In the genomic region with DNA sequence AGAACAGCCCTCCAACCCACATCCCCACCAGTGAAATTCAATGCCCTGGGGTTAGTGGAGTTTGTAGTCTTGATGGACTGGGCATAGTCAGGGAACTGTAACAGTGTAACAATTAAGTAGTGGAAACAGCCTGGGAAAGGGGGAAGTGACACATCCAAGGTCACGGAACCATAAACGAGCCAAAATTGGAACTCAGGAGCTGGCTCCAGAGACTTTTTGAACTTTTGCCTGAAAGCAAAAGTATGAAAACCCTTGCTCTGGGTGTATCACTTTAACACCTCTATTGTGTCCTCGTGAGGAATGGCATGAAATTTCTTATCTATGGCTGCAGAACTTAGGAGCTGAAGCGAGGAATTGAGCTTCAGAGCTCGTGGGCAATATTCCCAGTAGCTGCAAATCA, we compare ENCODE assay signal across 8 mouse cellular contexts. TPM values are rescaled to one million over a fixed set of nuclear protein-coding genes. Genes with fewer than 3 reads are reported as not detected.
DNase-seq lines count a peak whose midpoint lies in the region; ATAC-seq and TF ChIP-seq lines count a peak whose summit lies in the region.

No protein-coding gene starts in this region.

- H3K9me3 ChIP-seq in CH12.LX (replicated peaks; ENCODE audit: low read length): no peaks in the 10 kb centered on the region
- no peaks in the 10 kb centered on the region for H3K9me3 ChIP-seq in forebrain, embryonic 13.5 days (replicated peaks)
- no peaks in the 10 kb centered on the region for H3K9me3 ChIP-seq in liver, embryonic 15.5 days (replicated peaks)

- TF ChIP-seq RAD21 in CH12.LX (IDR thresholded peaks at IDR 0.05; ENCODE audit: low read depth, low read length): no peak

- in situ Hi-C loops in CH12.LX (cut with MboI; ENCODE audit: low pct_ligation_motif_present, low pct_unique_long_range_greater_than_20kb, low sequenced_read_pairs): no loop called here

- H3K9ac ChIP-seq in heart, adult 2 months (ENCODE audit: low read depth, low read length): peak overlapping the region; percentile 20
- H3K9ac ChIP-seq in CH12.LX (ENCODE audit: insufficient read depth, low read depth): peak overlapping the region; percentile 81; the same call in 1 of the 2 replicates
- peak overlapping the region; percentile 94; the same call in 1 of the 2 replicates for H3K9ac ChIP-seq in forebrain, embryonic 13.5 days
- H3K9ac ChIP-seq in liver, embryonic 15.5 days: peak overlapping the region; percentile 84; the same call in 1 of the 2 replicates

- H3K4me1 ChIP-seq in heart, adult 2 months (ENCODE audit: control insufficient read depth, insufficient read depth, low read length): peaks cover 32% of the 10 kb centered on the region
- H3K4me1 ChIP-seq in CH12.LX (ENCODE audit: control insufficient read depth in 1 of 2, insufficient read depth in 2 of 2): peaks cover 18 to 68% of the 10 kb centered on the region in 2 experiments
- peaks cover 30% of the 10 kb centered on the region for H3K4me1 ChIP-seq in forebrain, embryonic 13.5 days
- H3K4me1 ChIP-seq in liver, embryonic 15.5 days (replicated peaks): peaks cover 73% of the 10 kb centered on the region

- peak overlapping the region; percentile 99 for H3K4me3 ChIP-seq in heart, adult 2 months
- peak overlapping the region in 1 of 3 experiments; percentile 91 for H3K4me3 ChIP-seq in CH12.LX (replicated peaks in 1 of 3; ENCODE audit: low read depth in 2 of 3, low read length in 2 of 3, poor library complexity in 1 of 3)
- peak overlapping the region; percentile 82 for H3K4me3 ChIP-seq in forebrain, embryonic 13.5 days
- peak overlapping the region; percentile 86; the same call in 1 of the 2 replicates for H3K4me3 ChIP-seq in liver, embryonic 15.5 days (replicated peaks)

- H3K27ac ChIP-seq in heart, adult 2 months: peak overlapping the region; percentile 99
- H3K27ac ChIP-seq in CH12.LX (ENCODE audit: insufficient read depth, low read depth): no peak overlapping the region
- H3K27ac ChIP-seq in forebrain, embryonic 13.5 days: no peak overlapping the region
- peak overlapping the region; percentile 91 for H3K27ac ChIP-seq in liver, embryonic 15.5 days (replicated peaks)

- no peaks in the 10 kb centered on the region for H3K27me3 ChIP-seq in heart, adult 2 months (ENCODE audit: control insufficient read depth, insufficient read depth, low read length)
- H3K27me3 ChIP-seq in CH12.LX (replicated peaks): no peaks in the 10 kb centered on the region
- H3K27me3 ChIP-seq in forebrain, embryonic 13.5 days: no peaks in the 10 kb centered on the region
- no peaks in the 10 kb centered on the region for H3K27me3 ChIP-seq in liver, embryonic 15.5 days

- H3K79me2 ChIP-seq in heart, adult 2 months (replicated peaks; ENCODE audit: control insufficient read depth, insufficient read depth, low read length): peaks cover 5% of the 10 kb centered on the region; the same call in 1 of the 2 replicates
- peaks cover 57% of the 10 kb centered on the region for H3K79me2 ChIP-seq in CH12.LX (replicated peaks; ENCODE audit: control insufficient read depth, extremely low read depth, insufficient read depth, poor library complexity, severe bottlenecking)

- DNase-seq in heart, adult 2 months: no peak
- DNase-seq in heart, adult 18-20 months: no peak
- no peak for DNase-seq in CH12.LX (ENCODE audit: extremely low read depth)
- DNase-seq in thymus, postnatal 14 days: no peak
- DNase-seq in left cerebral cortex, postnatal 25 days (ENCODE audit: low spot score in 2 of 2): no peak

- WGBS in heart, adult 2 months: 5% methylated on average over 5 of the region's 5 CpGs
- WGBS in forebrain, embryonic 13.5 days: 85% methylated on average over 5 of the region's 5 CpGs
- WGBS in liver, embryonic 15.5 days (ENCODE audit: insufficient replicate concordance): 34% methylated on average over 5 of the region's 5 CpGs

- no peak for TF ChIP-seq EP300 in heart, adult 2 months (IDR thresholded peaks at IDR 0.05; ENCODE audit: insufficient read depth, low read depth, low read length)
- TF ChIP-seq EP300 in CH12.LX (IDR thresholded peaks at IDR 0.05; ENCODE audit: low read length): no peak

- ATAC-seq in forebrain, embryonic 13.5 days: no peak
- no peak for ATAC-seq in liver, embryonic 15.5 days (ENCODE audit: insufficient read depth)
- ATAC-seq in megakaryocyte progenitor cell, adult 5-6 weeks (replicated peaks; ENCODE audit: poor library complexity): no peak

- peak overlapping the region; percentile 74 for H3K4me2 ChIP-seq in CH12.LX (ENCODE audit: insufficient read depth, low read depth, poor library complexity, severe bottlenecking)
- H3K4me2 ChIP-seq in forebrain, embryonic 13.5 days: peak overlapping the region; percentile 94
- peak overlapping the region; percentile 83 for H3K4me2 ChIP-seq in liver, embryonic 15.5 days

- H3K36me3 ChIP-seq in heart, adult 2 months (ENCODE audit: control insufficient read depth, insufficient read depth, low read length): peaks cover 8% of the 10 kb centered on the region
- peaks cover 0 to 12% of the 10 kb centered on the region in 2 experiments for H3K36me3 ChIP-seq in CH12.LX (replicated peaks in 1 of 2; ENCODE audit: control insufficient read depth in 1 of 2, insufficient read depth in 1 of 2, low read length in 1 of 2)
- H3K36me3 ChIP-seq in forebrain, embryonic 13.5 days (ENCODE audit: poor library complexity, severe bottlenecking): no peaks in the 10 kb centered on the region
- no peaks in the 10 kb centered on the region for H3K36me3 ChIP-seq in liver, embryonic 15.5 days (replicated peaks)

- no peak for TF ChIP-seq POLR2A in heart, adult 2 months (IDR thresholded peaks at IDR 0.05; ENCODE audit: insufficient read depth, low read depth, low read length)
- no peak for TF ChIP-seq POLR2A in CH12.LX (IDR thresholded peaks at IDR 0.05; ENCODE audit: low read depth, low read length)

- intact Hi-C loops in heart, adult 2 months (cut with DNase I): no loop called here
- intact Hi-C loops in left cerebral cortex, postnatal 25 days (cut with DNase I): no loop called here

- no peak for TF ChIP-seq CTCF in heart, adult 2 months (IDR thresholded peaks at IDR 0.05)
- no peak for TF ChIP-seq CTCF in CH12.LX (conservative IDR thresholded peaks at IDR 0.05 in 1 of 2, IDR thresholded peaks at IDR 0.05 in 1 of 2; ENCODE audit: low read depth in 2 of 2, low read length in 2 of 2)

- dilution Hi-C loops in CH12.LX (cut with MboI; ENCODE audit: extremely low pct_ligation_motif_present, extremely low pct_unique_long_range_greater_than_20kb, low sequenced_read_pairs): no loop called here

TF ChIP-seq in CH12.LX, 34 proteins besides CTCF, POLR2A, EP300 and RAD21:
- TF ChIP-seq UBTF (IDR thresholded peaks at IDR 0.05; ENCODE audit: low read depth, low read length): no peak
- TF ChIP-seq MYC (IDR thresholded peaks at IDR 0.05; ENCODE audit: low read depth, low read length): no peak
- TF ChIP-seq JUND (conservative IDR thresholded peaks at IDR 0.05; ENCODE audit: low read depth, low read length): no peak
- TF ChIP-seq SMC3 (IDR thresholded peaks at IDR 0.05; ENCODE audit: low read depth, low read length): no peak

RNA-seq across cellular contexts. Expression of a gene that starts 1.6 kb away (rescaled TPM):
- 10 to 100 TPM; 28.4 to 35.2 TPM for total RNA-seq in heart, adult 2 months (2021)
- 29.6 and 32.5 TPM in 2 replicates for polyA plus RNA-seq in heart, adult 2 months (2012; rRNA removed)
- total RNA-seq in heart, adult 18-20 months (2021): 10 to 100 TPM; 31.3 to 32.3 TPM
- total RNA-seq in CH12.LX (2012; rRNA removed) (24.8 and 28.3 TPM in 2 replicates), CH12.LX (2014; rRNA removed) (17.5 and 22.1 TPM in 2 replicates)
- polyA plus RNA-seq in CH12.LX (2012; ENCODE audit: insufficient read length, low read depth): 19.0 and 19.3 TPM in 2 replicates
- polyA plus RNA-seq in forebrain, embryonic 13.5 days (2015; fragmentation: Nextera tagmentation; extraction: Ambion mirVana): 20.0 and 22.8 TPM in 2 replicates
- polyA plus RNA-seq in liver, embryonic 15.5 days (2015; fragmentation: Nextera tagmentation; extraction: Ambion mirVana): 9.8 and 10.1 TPM in 2 replicates
- total RNA-seq in megakaryocyte progenitor cell, adult 5-6 weeks (2015): 14.3 and 17.8 TPM in 2 replicates
- 20.4 and 24.8 TPM in 2 replicates for total RNA-seq in megakaryocyte progenitor cell, adult 5-6 weeks (2017)
- 10 to 100 TPM; 25.1 to 27.3 TPM for total RNA-seq in left cerebral cortex, postnatal 25 days (2021)

RNA-seq across cellular contexts. Expression of a gene that starts 17.9 kb away (rescaled TPM):
- total RNA-seq in heart, adult 2 months (2021): 10 to 100 TPM; 11.0 to 12.7 TPM
- 8.1 and 10.9 TPM in 2 replicates for polyA plus RNA-seq in heart, adult 2 months (2012; rRNA removed)
- total RNA-seq in heart, adult 18-20 months (2021): 10 to 100 TPM; 12.3 to 13.6 TPM
- total RNA-seq in CH12.LX (2012; rRNA removed): 18.1 and 18.2 TPM in 2 replicates
- total RNA-seq in CH12.LX (2014; rRNA removed): 13.4 and 16.0 TPM in 2 replicates
- 22.0 and 23.3 TPM in 2 replicates for polyA plus RNA-seq in CH12.LX (2012; ENCODE audit: insufficient read length, low read depth)
- polyA plus RNA-seq in forebrain, embryonic 13.5 days (2015; fragmentation: Nextera tagmentation; extraction: Ambion mirVana): 84.4 and 85.5 TPM in 2 replicates
- polyA plus RNA-seq in liver, embryonic 15.5 days (2015; fragmentation: Nextera tagmentation; extraction: Ambion mirVana): 18.2 and 22.2 TPM in 2 replicates
- total RNA-seq in megakaryocyte progenitor cell, adult 5-6 weeks (2015): 4.1 and 6.2 TPM in 2 replicates
- 16.4 and 20.9 TPM in 2 replicates for total RNA-seq in megakaryocyte progenitor cell, adult 5-6 weeks (2017)
- total RNA-seq in left cerebral cortex, postnatal 25 days (2021): 10 to 100 TPM; 56.7 to 69.6 TPM

RNA-seq across cellular contexts. Expression of a gene that starts 42.7 kb away (rescaled TPM):
- total RNA-seq in heart, adult 2 months (2021): not detected
- polyA plus RNA-seq in heart, adult 2 months (2012; rRNA removed): not detected in 2 replicates
- total RNA-seq in heart, adult 18-20 months (2021): not detected
- not detected in 2 replicates for total RNA-seq in CH12.LX (2012; rRNA removed)
- total RNA-seq in CH12.LX (2014; rRNA removed): not detected in 2 replicates
- not detected in 2 replicates for polyA plus RNA-seq in CH12.LX (2012; ENCODE audit: insufficient read length, low read depth)
- not detected in 2 replicates for polyA plus RNA-seq in forebrain, embryonic 13.5 days (2015; fragmentation: Nextera tagmentation; extraction: Ambion mirVana)
- polyA plus RNA-seq in liver, embryonic 15.5 days (2015; fragmentation: Nextera tagmentation; extraction: Ambion mirVana): not detected in 2 replicates
- total RNA-seq in megakaryocyte progenitor cell, adult 5-6 weeks (2015): not detected in 2 replicates
- total RNA-seq in megakaryocyte progenitor cell, adult 5-6 weeks (2017): not detected in 2 replicates
- not detected for total RNA-seq in left cerebral cortex, postnatal 25 days (2021)

Comparison
In these comparisons a context has a peak if more than half of its experiments do, and no peak if none do; other contexts are left out.
1. H3K27ac ChIP-seq: peak in heart, adult 2 months (single experiment) and liver, embryonic 15.5 days (single experiment); none in CH12.LX (single experiment) and forebrain, embryonic 13.5 days (single experiment).
2. H3K9ac ChIP-seq: peak in every context shown above with its lines; median percentile 94 in forebrain, embryonic 13.5 days; 84 in liver, embryonic 15.5 days; 81 in CH12.LX; 20 in heart, adult 2 months.
3. Peak in every context shown above with its lines, with median percentiles within 50 percentile points of each other: H3K4me2 ChIP-seq.